Mouse (Mus musculus) myocyte (in vitro differentiated cells): ENCODE data around the gene Sh3bp5. TPM values are rescaled to one million over a fixed set of nuclear protein-coding genes. Genes with fewer than 3 reads are reported as not detected.

Source experiments
- H3K27me3 ChIP-seq: one replicate; pipeline ENCODE4 v1.6.1; 2011; ENCODE audit not compliant: control insufficient read depth, insufficient read depth, insufficient read length
- H3K36me3 ChIP-seq: one replicate; pipeline ENCODE4 v1.6.1; 2011; ENCODE audit not compliant: control insufficient read depth, insufficient read depth
- H3K4me2 ChIP-seq: one replicate; pipeline ENCODE4 v1.6.1; 2011; ENCODE audit warnings: low read depth, control low read depth
- H3K4me3 ChIP-seq: one replicate; pipeline ENCODE4 v1.5.1; 2011; ENCODE audit warnings: mild to moderate bottlenecking, control low read depth, moderate library complexity
- H3K79me2 ChIP-seq: one replicate; pipeline ENCODE4 v1.6.1; 2011; ENCODE audit not compliant: control insufficient read depth, insufficient read depth
- H3ac ChIP-seq: one replicate; pipeline ENCODE4 v1.6.1; 2011; ENCODE audit not compliant: control insufficient read depth, insufficient read length
- CEBPB ChIP-seq: IDR thresholded peaks from 2 replicates; pipeline ENCODE4 v1.6.1; 2011; ENCODE audit warnings: mild to moderate bottlenecking, moderate library complexity; ENCODE audit not compliant: poor library complexity, insufficient read depth, severe bottlenecking
- E2F4 ChIP-seq: IDR thresholded peaks from one replicate; pipeline ENCODE4 v1.6.1; 2011; ENCODE audit warnings: mild to moderate bottlenecking, control low read depth, moderate library complexity; ENCODE audit not compliant: insufficient read depth
- MAX ChIP-seq: IDR thresholded peaks from one replicate; pipeline ENCODE4 v1.6.1; 2011; ENCODE audit warnings: low read depth, mild to moderate bottlenecking, control low read depth
- MYOD1 ChIP-seq, 3 experiments: IDR thresholded peaks; one replicate each; pipeline ENCODE4 v1.6.1; 2011; ENCODE audit warnings: control low read depth in 2 of 3, low read depth in 2 of 3, mild to moderate bottlenecking in 2 of 3, moderate library complexity in 1 of 3; ENCODE audit not compliant: insufficient read length in 2 of 3, control insufficient read depth in 1 of 3
- MYOG ChIP-seq, 3 experiments: IDR thresholded peaks; one replicate each; pipeline ENCODE4 v1.6.1; 2011; ENCODE audit warnings: control low read depth in 2 of 3, low read depth in 2 of 3, mild to moderate bottlenecking in 2 of 3; ENCODE audit not compliant: insufficient read length in 2 of 3, control insufficient read depth in 1 of 3, insufficient read depth in 1 of 3
- POLR2A ChIP-seq: IDR thresholded peaks from one replicate; pipeline ENCODE4 v1.6.1; 2011; ENCODE audit warnings: low read depth, mild to moderate bottlenecking, control low read depth, moderate library complexity; ENCODE audit not compliant: insufficient read length
- POLR2AphosphoS2 ChIP-seq: IDR thresholded peaks from one replicate; pipeline ENCODE4 v1.6.1; 2011; ENCODE audit warnings: low read depth, control low read depth; ENCODE audit not compliant: insufficient read length
- REST ChIP-seq: IDR thresholded peaks from one replicate; pipeline ENCODE4 v1.6.1; 2011; ENCODE audit warnings: mild to moderate bottlenecking, control low read depth, moderate library complexity; ENCODE audit not compliant: insufficient read depth, insufficient read length
- SRF ChIP-seq: IDR thresholded peaks from one replicate; pipeline ENCODE4 v1.6.1; 2011; ENCODE audit warnings: low read depth; ENCODE audit not compliant: control insufficient read depth, insufficient read length
- TCF12 ChIP-seq: IDR thresholded peaks from one replicate; pipeline ENCODE4 v1.6.1; 2011; ENCODE audit warnings: mild to moderate bottlenecking, control low read depth; ENCODE audit not compliant: poor library complexity, insufficient read depth, severe bottlenecking
- TCF3 ChIP-seq: IDR thresholded peaks from one replicate; pipeline ENCODE4 v1.6.1; 2011; ENCODE audit warnings: low read depth, control low read depth; ENCODE audit not compliant: insufficient read length
- USF1 ChIP-seq: IDR thresholded peaks from one replicate; pipeline ENCODE4 v1.6.1; 2011; ENCODE audit warnings: low read depth, mild to moderate bottlenecking, control low read depth, moderate library complexity
- polyA plus RNA-seq: library from polyadenylated mRNA; unstranded; fragments of >200 nt; fragmentation: generic; extraction: Trizol; gene quantifications from one replicate; pipeline ENCODE4 v1.2.1, GENCODE M21; 2012; ENCODE audit warnings: missing spikeins

Sh3bp5 gene
- polyA plus RNA-seq, 1 experiment, result 29.5 TPM

DNA sequence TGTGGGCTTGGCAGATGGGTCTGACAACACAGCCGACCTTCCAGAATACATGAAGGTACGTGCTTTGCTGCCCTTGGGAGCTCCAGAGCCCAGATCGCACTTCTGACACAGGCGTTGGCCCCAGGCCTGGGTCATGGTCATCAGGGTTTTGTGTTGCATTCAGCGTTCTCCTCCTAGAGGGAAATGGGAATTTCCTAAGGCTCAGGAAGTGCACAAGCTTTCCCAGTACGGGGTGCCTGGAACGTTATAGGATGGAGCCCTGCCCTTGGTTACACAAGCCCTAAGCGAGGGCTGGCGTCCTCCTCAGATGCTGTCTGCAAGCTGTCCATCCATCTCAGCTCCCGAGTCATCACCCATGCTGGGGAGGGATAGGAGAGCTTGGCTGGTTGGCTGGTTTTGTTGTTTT is 23.2 kb downstream of the Sh3bp5 start:
- Histone ChIP-seq H3ac (no peak overlapping the region), H3K27me3 (no peaks in the 10 kb centered on the region), H3K4me3 (no peak overlapping the region), H3K79me2 (no peaks in the 10 kb centered on the region), H3K4me2 (no peak overlapping the region), H3K36me3 (no peaks in the 10 kb centered on the region)
- TF ChIP-seq POLR2A (no peak), POLR2AphosphoS2 (no peak), MAX (no peak), TCF3 (no peak), SRF (no peak), CEBPB (no peak), E2F4 (no peak), REST (no peak), TCF12 (no peak), MYOD1 (IDR thresholded peaks at IDR 0.05; ENCODE audit: control insufficient read depth in 1 of 3, insufficient read length in 2 of 3, low read depth in 2 of 3) (no peak), MYOG (IDR thresholded peaks at IDR 0.05; ENCODE audit: control insufficient read depth in 1 of 3, insufficient read depth in 1 of 3, insufficient read length in 2 of 3, low read depth in 2 of 3) (no peak), USF1 (no peak)

DNA sequence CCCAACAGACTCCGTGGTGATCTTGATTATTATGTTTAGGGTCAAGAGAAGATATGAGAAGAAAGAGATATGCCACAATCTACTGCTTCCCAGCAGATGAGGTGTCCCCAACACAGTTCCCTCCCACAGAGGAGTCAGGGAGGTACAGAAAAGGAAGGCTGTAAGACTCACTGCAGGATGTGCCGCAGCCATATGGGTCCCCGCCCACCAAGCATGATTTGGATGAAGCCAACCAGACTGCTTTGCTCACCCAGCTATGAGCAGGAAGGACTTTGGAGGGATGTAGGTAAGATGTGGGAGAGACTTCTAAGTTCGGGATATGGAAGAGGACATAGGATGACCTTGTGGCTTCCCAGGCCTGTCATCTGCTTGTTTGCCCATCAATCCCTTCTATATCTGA is 25.1 kb downstream of the Sh3bp5 start:
- H3K4me3 ChIP-seq, result no peak overlapping the region
- H3K79me2 ChIP-seq, result no peaks in the 10 kb centered on the region
- H3K36me3 ChIP-seq, result no peaks in the 10 kb centered on the region
- no peaks in the 10 kb centered on the region for H3K27me3 ChIP-seq
- no peak overlapping the region for H3ac ChIP-seq
- H3K4me2 ChIP-seq, result no peak overlapping the region
- no peak for TF ChIP-seq MYOG (IDR thresholded peaks at IDR 0.05; ENCODE audit: control insufficient read depth in 1 of 3, insufficient read depth in 1 of 3, insufficient read length in 2 of 3, low read depth in 2 of 3)
- no peak for TF ChIP-seq POLR2AphosphoS2
- TF ChIP-seq POLR2A, result no peak
- TF ChIP-seq E2F4, result no peak
- no peak for TF ChIP-seq TCF12
- no peak for TF ChIP-seq CEBPB
- TF ChIP-seq SRF, result no peak
- no peak for TF ChIP-seq MYOD1 (IDR thresholded peaks at IDR 0.05; ENCODE audit: control insufficient read depth in 1 of 3, insufficient read length in 2 of 3, low read depth in 2 of 3)
- TF ChIP-seq MAX, result no peak
- no peak for TF ChIP-seq REST
- no peak for TF ChIP-seq USF1
- no peak for TF ChIP-seq TCF3

DNA sequence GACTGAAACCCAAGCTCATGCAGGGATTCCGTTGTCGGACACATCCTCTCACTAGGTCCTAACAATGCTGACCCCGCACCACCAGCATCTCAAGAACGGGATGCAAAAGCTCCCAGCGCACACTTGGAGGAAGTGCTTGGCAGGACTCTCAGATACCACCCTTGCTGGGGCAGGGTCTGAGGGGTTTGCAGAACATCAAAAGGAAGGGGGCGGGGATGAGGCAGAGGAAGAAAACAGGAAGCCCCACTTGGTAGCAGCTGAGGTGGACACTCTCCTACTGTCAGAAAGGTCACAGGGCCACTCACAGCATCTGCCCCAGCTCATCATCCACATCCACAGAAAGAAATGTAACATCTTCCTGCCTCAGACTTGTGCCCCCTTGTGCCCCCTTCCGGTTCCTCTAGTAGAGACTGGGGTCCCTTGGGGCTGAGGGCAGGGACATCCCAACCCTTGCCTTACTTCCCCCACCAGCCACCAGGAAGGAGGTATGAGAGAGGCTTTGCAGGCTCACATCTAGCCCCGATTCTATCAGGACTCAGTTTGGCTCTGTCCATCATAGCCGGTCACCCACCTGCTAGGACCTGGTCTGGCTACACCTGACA is 25.7 kb downstream of the Sh3bp5 start:
- Histone ChIP-seq H3K4me3 (no peak overlapping the region), H3K4me2 (no peak overlapping the region), H3K79me2 (no peaks in the 10 kb centered on the region), H3ac (no peak overlapping the region), H3K36me3 (no peaks in the 10 kb centered on the region), H3K27me3 (no peaks in the 10 kb centered on the region)
- no peak for TF ChIP-seq MYOG (IDR thresholded peaks at IDR 0.05; ENCODE audit: control insufficient read depth in 1 of 3, insufficient read depth in 1 of 3, insufficient read length in 2 of 3, low read depth in 2 of 3)

DNA sequence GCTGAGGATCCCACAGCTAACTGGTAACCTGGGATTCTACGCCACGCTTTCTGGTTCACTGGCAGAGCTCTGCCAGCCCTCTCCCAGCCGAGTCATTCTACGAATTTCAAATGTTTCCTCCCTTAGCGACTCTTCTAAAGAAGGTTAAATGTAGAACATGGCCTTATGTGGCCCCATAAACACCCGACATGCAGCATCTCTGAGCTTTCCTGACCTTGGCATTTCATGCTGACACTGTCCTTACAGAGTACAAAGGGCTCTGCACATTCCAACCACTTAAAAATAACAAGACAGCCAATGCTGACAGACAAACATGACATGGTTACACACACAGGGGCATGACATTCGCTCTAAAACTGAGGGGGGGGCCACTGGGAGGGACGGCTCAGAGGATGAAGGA is 27.2 kb downstream of the Sh3bp5 start:
- Histone ChIP-seq H3ac (no peak overlapping the region), H3K79me2 (no peaks in the 10 kb centered on the region), H3K4me3 (no peak overlapping the region), H3K27me3 (no peaks in the 10 kb centered on the region), H3K36me3 (no peaks in the 10 kb centered on the region), H3K4me2 (no peak overlapping the region)
- TF ChIP-seq REST, result no peak
- no peak for TF ChIP-seq CEBPB
- TF ChIP-seq MYOG (IDR thresholded peaks at IDR 0.05; ENCODE audit: control insufficient read depth in 1 of 3, insufficient read depth in 1 of 3, insufficient read length in 2 of 3, low read depth in 2 of 3), result no peak
- TF ChIP-seq USF1, result no peak
- TF ChIP-seq MYOD1 (IDR thresholded peaks at IDR 0.05; ENCODE audit: control insufficient read depth in 1 of 3, insufficient read length in 2 of 3, low read depth in 2 of 3), result no peak

DNA sequence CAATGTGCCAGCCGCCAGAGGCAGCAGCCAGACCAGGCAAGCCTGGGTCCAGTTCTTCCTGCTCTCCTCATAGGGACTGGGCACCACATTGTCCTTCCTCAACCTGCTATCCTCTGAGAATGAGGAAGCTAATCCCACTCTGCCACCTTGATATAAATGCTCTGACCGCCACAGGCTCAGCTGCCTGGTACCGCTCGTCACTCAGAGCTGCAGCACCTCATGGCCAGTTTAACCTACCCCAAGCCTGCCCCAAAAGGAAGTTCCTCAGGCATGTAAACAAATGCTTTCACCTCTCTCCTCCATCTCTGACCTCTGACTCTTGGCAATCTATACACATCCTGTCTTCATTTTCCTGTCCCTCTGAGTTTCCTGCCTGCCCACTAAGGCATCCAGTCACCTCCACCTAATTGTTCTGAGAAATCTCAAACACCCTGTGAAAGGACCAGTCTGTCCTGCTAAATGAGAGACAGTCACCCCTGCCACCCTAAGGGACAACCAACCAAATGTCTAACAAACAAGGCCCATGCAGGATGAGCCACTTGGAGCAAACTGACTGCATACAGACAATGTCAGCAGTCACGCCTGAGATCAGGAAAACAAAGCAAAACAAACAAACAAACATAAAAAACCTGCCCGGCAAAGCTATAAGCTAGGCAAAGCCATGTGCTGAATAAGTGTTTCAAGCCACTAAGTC is 27.8 kb downstream of the Sh3bp5 start:
- no peaks in the 10 kb centered on the region for H3K36me3 ChIP-seq
- H3K79me2 ChIP-seq, result no peaks in the 10 kb centered on the region
- H3ac ChIP-seq, result no peak overlapping the region
- no peak for TF ChIP-seq TCF12
- no peak for TF ChIP-seq USF1
- no peak for TF ChIP-seq CEBPB
- no peak for TF ChIP-seq SRF
- TF ChIP-seq MYOG (IDR thresholded peaks at IDR 0.05; ENCODE audit: control insufficient read depth in 1 of 3, insufficient read depth in 1 of 3, insufficient read length in 2 of 3, low read depth in 2 of 3), result no peak
- H3K4me3 ChIP-seq, result no peak overlapping the region
- no peaks in the 10 kb centered on the region for H3K27me3 ChIP-seq
- no peak overlapping the region for H3K4me2 ChIP-seq
